In genomic region chr17:65606014-65606413, GRCm38 (mm10) we compare ENCODE assay signal across 20 mouse cellular contexts. TPM values are rescaled to one million over a fixed set of nuclear protein-coding genes. Genes with fewer than 3 reads are reported as not detected.
DNase-seq lines count a peak whose midpoint lies in the region; ATAC-seq and TF ChIP-seq lines count a peak whose summit lies in the region.
"Had no signal": no experiment of that assay in that cellular context is flagged by ENCODE, and none has a peak within 500 bp of the region (broad histone marks: within the 10 kb centered on the region; RNA-seq: fewer than 3 reads in every experiment).

No protein-coding gene starts in this region.

- no peak for TF ChIP-seq CTCF in hindbrain, postnatal 0 days (IDR thresholded peaks at IDR 0.05; ENCODE audit: low read depth)

- ATAC-seq in intestine, embryonic 15.5 days = peak; percentile 24; the same call in 1 of the 2 replicates
- ATAC-seq in liver, embryonic 15.5 days (ENCODE audit: insufficient read depth) = peak; percentile 89
- ATAC-seq in hindbrain, postnatal 0 days = no peak
- ATAC-seq: forebrain, embryonic 15.5 days had no signal

- H3K27me3 ChIP-seq in intestine, embryonic 15.5 days (replicated peaks) = no peaks in the 10 kb centered on the region
- H3K27me3 ChIP-seq in liver, embryonic 15.5 days = no peaks in the 10 kb centered on the region
- H3K27me3 ChIP-seq in hindbrain, postnatal 0 days (ENCODE audit: insufficient read depth, low read length) = no peaks in the 10 kb centered on the region
- no peaks in the 10 kb centered on the region for H3K27me3 ChIP-seq in hindbrain, embryonic 10.5 days (ENCODE audit: insufficient read depth, poor library complexity, severe bottlenecking)
- H3K27me3 ChIP-seq: embryonic facial prominence, embryonic 15.5 days; forebrain, embryonic 15.5 days; heart, embryonic 15.5 days; kidney, embryonic 15.5 days; limb, embryonic 15.5 days had no signal

- DNase-seq in 416B (ENCODE audit: low read depth) = peak; percentile 32
- peak; percentile 67 for DNase-seq in MEL-GATA-1-ER (ENCODE audit: extremely low read depth, low read depth)
- DNase-seq in T-cell, adult 2 months (ENCODE audit: low spot score) = no peak
- no peak for DNase-seq in hindbrain, postnatal 0 days (ENCODE audit: low spot score)
- no peak for DNase-seq in hindbrain, embryonic 10.5 days (ENCODE audit: low spot score)
- DNase-seq: adrenal gland, adult 8-10 months; cerebellum, adult 8-10 months; lung, postnatal 14 days; right cerebral cortex, postnatal 25 days had no signal

- H3K4me3 ChIP-seq in intestine, embryonic 15.5 days (replicated peaks) = no peak overlapping the region
- H3K4me3 ChIP-seq in liver, embryonic 15.5 days (replicated peaks) = no peak overlapping the region
- no peak overlapping the region for H3K4me3 ChIP-seq in hindbrain, postnatal 0 days (ENCODE audit: low read length)
- no peak overlapping the region for H3K4me3 ChIP-seq in hindbrain, embryonic 10.5 days
- H3K4me3 ChIP-seq: embryonic facial prominence, embryonic 15.5 days; forebrain, embryonic 15.5 days; heart, embryonic 15.5 days; kidney, embryonic 15.5 days; limb, embryonic 15.5 days had no signal

- no peaks in the 10 kb centered on the region for H3K36me3 ChIP-seq in intestine, embryonic 15.5 days
- peaks cover 11% of the 10 kb centered on the region; the same call in 1 of the 2 replicates for H3K36me3 ChIP-seq in liver, embryonic 15.5 days (replicated peaks)
- no peaks in the 10 kb centered on the region for H3K36me3 ChIP-seq in hindbrain, postnatal 0 days (ENCODE audit: insufficient read depth, low read length)
- peaks cover 8% of the 10 kb centered on the region for H3K36me3 ChIP-seq in hindbrain, embryonic 10.5 days
- H3K36me3 ChIP-seq: embryonic facial prominence, embryonic 15.5 days; forebrain, embryonic 15.5 days; heart, embryonic 15.5 days; kidney, embryonic 15.5 days; limb, embryonic 15.5 days had no signal

- no peak overlapping the region for H3K27ac ChIP-seq in intestine, embryonic 15.5 days
- peak overlapping the region; percentile 70 for H3K27ac ChIP-seq in liver, embryonic 15.5 days (replicated peaks)
- no peak overlapping the region for H3K27ac ChIP-seq in hindbrain, postnatal 0 days
- no peak overlapping the region for H3K27ac ChIP-seq in hindbrain, embryonic 10.5 days
- H3K27ac ChIP-seq: embryonic facial prominence, embryonic 15.5 days; forebrain, embryonic 15.5 days; heart, embryonic 15.5 days; kidney, embryonic 15.5 days; limb, embryonic 15.5 days had no signal

- H3K4me2 ChIP-seq in intestine, embryonic 15.5 days (replicated peaks) = no peak overlapping the region
- peak overlapping the region; percentile 43 for H3K4me2 ChIP-seq in liver, embryonic 15.5 days
- no peak overlapping the region for H3K4me2 ChIP-seq in hindbrain, postnatal 0 days (ENCODE audit: low read depth, low read length)
- H3K4me2 ChIP-seq: embryonic facial prominence, embryonic 15.5 days; forebrain, embryonic 15.5 days; heart, embryonic 15.5 days; kidney, embryonic 15.5 days; limb, embryonic 15.5 days; midbrain, embryonic 11.5 days had no signal

- peaks cover 25% of the 10 kb centered on the region for H3K4me1 ChIP-seq in intestine, embryonic 15.5 days (replicated peaks)
- H3K4me1 ChIP-seq in liver, embryonic 15.5 days (replicated peaks) = peaks cover 79% of the 10 kb centered on the region
- H3K4me1 ChIP-seq in hindbrain, postnatal 0 days (ENCODE audit: insufficient read depth, low read length) = peaks cover 10% of the 10 kb centered on the region; the same call in 1 of the 2 replicates
- peaks cover 40% of the 10 kb centered on the region for H3K4me1 ChIP-seq in hindbrain, embryonic 10.5 days (replicated peaks)

- no peaks in the 10 kb centered on the region for H3K9me3 ChIP-seq in intestine, embryonic 15.5 days
- H3K9me3 ChIP-seq in liver, embryonic 15.5 days (replicated peaks) = no peaks in the 10 kb centered on the region
- no peaks in the 10 kb centered on the region for H3K9me3 ChIP-seq in hindbrain, postnatal 0 days (ENCODE audit: low read length)
- no peaks in the 10 kb centered on the region for H3K9me3 ChIP-seq in hindbrain, embryonic 10.5 days
- H3K9me3 ChIP-seq: embryonic facial prominence, embryonic 15.5 days; forebrain, embryonic 15.5 days; heart, embryonic 15.5 days; kidney, embryonic 15.5 days; limb, embryonic 15.5 days had no signal

- H3K9ac ChIP-seq in intestine, embryonic 15.5 days = no peak overlapping the region
- H3K9ac ChIP-seq in liver, embryonic 15.5 days = no peak overlapping the region
- H3K9ac ChIP-seq in hindbrain, postnatal 0 days (replicated peaks; ENCODE audit: low read length) = no peak overlapping the region
- H3K9ac ChIP-seq: embryonic facial prominence, embryonic 15.5 days; forebrain, embryonic 15.5 days; heart, embryonic 15.5 days; kidney, embryonic 15.5 days; limb, embryonic 15.5 days had no signal

- WGBS in intestine, embryonic 15.5 days = 61% methylated on average over 4 of the region's 4 CpGs
- WGBS in liver, embryonic 15.5 days (ENCODE audit: insufficient replicate concordance) = 25% methylated on average over 4 of the region's 4 CpGs
- WGBS in hindbrain, postnatal 0 days = 78% methylated on average over 4 of the region's 4 CpGs
- WGBS in hindbrain, embryonic 10.5 days = 84% methylated on average over 4 of the region's 4 CpGs

RNA-seq across cellular contexts. Expression of gene Vapa, which starts 7.3 kb away (rescaled TPM):
- polyA plus RNA-seq in intestine, embryonic 15.5 days (2015; fragmentation: Nextera tagmentation; extraction: Ambion mirVana) = 206 and 240 TPM in 2 replicates
- 57.9 and 63.9 TPM in 2 replicates for polyA plus RNA-seq in liver, embryonic 15.5 days (2015; fragmentation: Nextera tagmentation; extraction: Ambion mirVana)
- total RNA-seq in hindbrain, postnatal 0 days (2014; rRNA removed) = 97.4 and 103 TPM in 2 replicates
- polyA plus RNA-seq in hindbrain, postnatal 0 days (2015; fragmentation: Nextera tagmentation; extraction: Ambion mirVana) = 296 and 298 TPM in 2 replicates
- 184 and 190 TPM in 2 replicates for polyA plus RNA-seq in hindbrain, embryonic 10.5 days (2016; fragmentation: Nextera tagmentation; extraction: Ambion mirVana)

RNA-seq across cellular contexts. Expression of gene Txndc2, which starts 36.0 kb away (rescaled TPM):
- polyA plus RNA-seq in intestine, embryonic 15.5 days (2015; fragmentation: Nextera tagmentation; extraction: Ambion mirVana) = not detected in 2 replicates
- polyA plus RNA-seq in liver, embryonic 15.5 days (2015; fragmentation: Nextera tagmentation; extraction: Ambion mirVana) = not detected in 2 replicates
- not detected in 2 replicates for total RNA-seq in hindbrain, postnatal 0 days (2014; rRNA removed)
- polyA plus RNA-seq in hindbrain, postnatal 0 days (2015; fragmentation: Nextera tagmentation; extraction: Ambion mirVana) = 0.10 and 0.13 TPM in 2 replicates
- 0.09 and 0.17 TPM in 2 replicates for polyA plus RNA-seq in hindbrain, embryonic 10.5 days (2016; fragmentation: Nextera tagmentation; extraction: Ambion mirVana)
- total RNA-seq: hematopoietic stem cell, adult 5-6 weeks; layer of hippocampus, postnatal 25 days had no signal
- polyA plus RNA-seq: heart, embryonic 15.5 days; kidney, embryonic 15.5 days; large intestine, adult 2 months had no signal

Comparison
In these comparisons a context has a peak if more than half of its experiments do, and no peak if none do; other contexts are left out.
1. DNase-seq: peak in 416B (single experiment) and MEL-GATA-1-ER (single experiment); none in T-cell, adult 2 months (single experiment), hindbrain, postnatal 0 days (single experiment) and hindbrain, embryonic 10.5 days (single experiment).